Mouse (Mus musculus) brain, embryonic 14.5 days (tissue): ENCODE data around the gene Cox11.

ENCODE experiments used
- CTCF ChIP-seq: fragments of 200-500 bp; IDR thresholded peaks from 2 replicates; pipeline ENCODE4 v1.5.1; 2012; ENCODE audit warnings: inconsistent platforms, mild to moderate bottlenecking, moderate library complexity, borderline replicate concordance; ENCODE audit not compliant: insufficient read depth, insufficient read length; ENCODE audit errors: extremely low read depth
- POLR2A ChIP-seq: fragments of 200-500 bp; IDR thresholded peaks from 2 replicates; pipeline ENCODE4 v1.6.1; 2012; ENCODE audit warnings: mild to moderate bottlenecking, inconsistent platforms, borderline replicate concordance; ENCODE audit not compliant: poor library complexity, insufficient read depth, insufficient read length, severe bottlenecking; ENCODE audit errors: extremely low read depth

DNA sequence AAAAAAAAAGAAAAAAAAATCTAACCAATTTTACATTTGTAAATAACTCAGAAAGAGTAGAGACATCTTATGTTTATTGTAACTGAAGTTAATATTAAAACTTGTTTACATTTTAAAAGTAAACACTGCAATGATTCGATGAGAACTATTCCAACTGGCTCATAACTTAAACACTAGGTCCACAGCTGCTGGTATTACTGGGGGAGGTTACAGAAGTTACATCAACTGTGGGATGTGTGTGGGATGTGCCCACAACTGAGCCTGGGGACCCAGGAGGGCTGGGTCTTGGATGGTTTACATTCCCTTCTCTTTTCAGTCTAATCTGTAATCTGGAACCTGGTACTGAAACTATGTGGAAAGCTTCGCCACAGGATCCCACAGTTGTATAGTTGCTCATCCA lies 34.9 kb upstream of the Cox11 start:
- no peak for TF ChIP-seq POLR2A
- no peak for TF ChIP-seq CTCF
